Mouse (Mus musculus) testis, adult 2 months (tissue): ENCODE measurements around the gene Slc25a16. TPM values are rescaled to one million over a fixed set of nuclear protein-coding genes. Genes with fewer than 3 reads are reported as not detected.

Experiments
- H3K27ac ChIP-seq: fragments of 200-500 bp; 2 replicates; pipeline ENCODE4 v1.5.1; 2012; ENCODE audit warnings: low read depth, low read length; ENCODE audit not compliant: control insufficient read depth, insufficient read depth
- H3K27me3 ChIP-seq: fragments of 200-500 bp; 2 replicates; pipeline ENCODE4 v1.6.1; 2012; ENCODE audit warnings: mild to moderate bottlenecking, low read length, moderate library complexity; ENCODE audit not compliant: control insufficient read depth, insufficient read depth
- H3K36me3 ChIP-seq: fragments of 200-500 bp; 2 replicates; pipeline ENCODE4 v1.6.1; 2012; ENCODE audit warnings: mild to moderate bottlenecking, low read length; ENCODE audit not compliant: control insufficient read depth, insufficient read depth
- H3K4me1 ChIP-seq: fragments of 200-500 bp; 2 replicates; pipeline ENCODE4 v1.6.1; 2012; ENCODE audit warnings: low read length; ENCODE audit not compliant: control insufficient read depth, insufficient read depth
- H3K4me3 ChIP-seq: fragments of 200-500 bp; 2 replicates; pipeline ENCODE4 v1.5.1; 2012; ENCODE audit warnings: low read depth, mild to moderate bottlenecking, low read length, moderate library complexity, mixed read lengths; ENCODE audit not compliant: control insufficient read depth
- CTCF ChIP-seq: fragments of 200-500 bp; IDR thresholded peaks from 2 replicates; pipeline ENCODE4 v1.5.1; 2012; ENCODE audit warnings: low read depth, mild to moderate bottlenecking, inconsistent platforms, low read length, moderate library complexity; ENCODE audit not compliant: control insufficient read depth, insufficient read depth, insufficient replicate concordance
- POLR2A ChIP-seq: fragments of 200-500 bp; IDR thresholded peaks from 2 replicates; pipeline ENCODE4 v1.6.1; 2012; ENCODE audit warnings: low read depth, mild to moderate bottlenecking, inconsistent platforms, low read length, moderate library complexity; ENCODE audit not compliant: control insufficient read depth
- polyA plus RNA-seq: library from polyadenylated mRNA; depleted of rRNA; stranded (reverse); fragments of >200 nt; gene quantifications from 2 replicates; pipeline ENCODE4 v1.2.3, GENCODE M21; 2012; rRNA removed

Gene Slc25a16
- polyA plus RNA-seq: 4.6 and 4.7 TPM in 2 replicates

GRCm38 (mm10) chr10:62919925-62920765 is at the start of gene Slc25a16:
Gene Slc25a16, plus strand, starts transcription at chr10:62920633.
- peak within 1 kb of the TSS; percentile 87 for H3K27ac ChIP-seq
- no peak for TF ChIP-seq CTCF
- peak; percentile 72 for TF ChIP-seq POLR2A
- peaks cover 9% of the 10 kb centered on the region for H3K4me1 ChIP-seq
- H3K36me3 ChIP-seq: no peaks in the 10 kb centered on the region
- H3K27me3 ChIP-seq: no peaks in the 10 kb centered on the region
- H3K4me3 ChIP-seq: peak within 1 kb of the TSS; percentile 98

GRCm38 (mm10) chr10:62874828-62875227 is 45.6 kb upstream of the Slc25a16 start:
- no peak overlapping the region for H3K4me3 ChIP-seq
- no peak overlapping the region for H3K27ac ChIP-seq
- no peaks in the 10 kb centered on the region for H3K27me3 ChIP-seq
- 0 out of 2 replicates have a peak, but pooled peaks cover 2% of the 10 kb centered on the region for H3K4me1 ChIP-seq
- TF ChIP-seq CTCF: no peak
- TF ChIP-seq POLR2A: no peak
- H3K36me3 ChIP-seq: no peaks in the 10 kb centered on the region

GRCm38 (mm10) chr10:62875565-62875964 is 44.9 kb upstream of the Slc25a16 start:
- H3K27me3 ChIP-seq: no peaks in the 10 kb centered on the region
- no peak overlapping the region for H3K4me3 ChIP-seq
- H3K36me3 ChIP-seq: no peaks in the 10 kb centered on the region
- H3K4me1 ChIP-seq: 0 out of 2 replicates have a peak, but pooled peaks cover 2% of the 10 kb centered on the region
- TF ChIP-seq CTCF: no peak
- TF ChIP-seq POLR2A: no peak
- no peak overlapping the region for H3K27ac ChIP-seq

- no peaks in the 10 kb centered on the region for H3K36me3 ChIP-seq
- TF ChIP-seq POLR2A: no peak
- TF ChIP-seq CTCF: no peak
- 0 out of 2 replicates have a peak, but pooled peaks cover 2% of the 10 kb centered on the region for H3K4me1 ChIP-seq
- no peak overlapping the region for H3K27ac ChIP-seq
- no peak overlapping the region for H3K4me3 ChIP-seq
- no peaks in the 10 kb centered on the region for H3K27me3 ChIP-seq
Measured at GRCm38 (mm10) chr10:62878056-62878455, 42.4 kb upstream of the Slc25a16 start.

GRCm38 (mm10) chr10:62881211-62881610 is 39.2 kb upstream of the Slc25a16 start:
- Histone ChIP-seq H3K36me3 (no peaks in the 10 kb centered on the region), H3K27ac (no peak overlapping the region), H3K4me1 (peaks cover 2% of the 10 kb centered on the region; the same call in 1 of the 2 replicates), H3K4me3 (no peak overlapping the region), H3K27me3 (no peaks in the 10 kb centered on the region)
- TF ChIP-seq CTCF: peak; percentile 39; the same call in 1 of the 2 replicates
- no peak for TF ChIP-seq POLR2A

GRCm38 (mm10) chr10:62883933-62884372 is 36.5 kb upstream of the Slc25a16 start:
- no peak overlapping the region for H3K27ac ChIP-seq
- H3K4me3 ChIP-seq: no peak overlapping the region
- peaks cover 6% of the 10 kb centered on the region for H3K4me1 ChIP-seq
- no peaks in the 10 kb centered on the region for H3K36me3 ChIP-seq
- no peaks in the 10 kb centered on the region; the same call in 1 of the 2 replicates for H3K27me3 ChIP-seq
- TF ChIP-seq CTCF (no peak), POLR2A (no peak)

GRCm38 (mm10) chr10:62884517-62884916 is 35.9 kb upstream of the Slc25a16 start:
- no peak overlapping the region for H3K27ac ChIP-seq
- peaks cover 6% of the 10 kb centered on the region for H3K4me1 ChIP-seq
- no peak overlapping the region for H3K4me3 ChIP-seq
- TF ChIP-seq CTCF (no peak), POLR2A (no peak)
- no peaks in the 10 kb centered on the region; the same call in 1 of the 2 replicates for H3K27me3 ChIP-seq
- H3K36me3 ChIP-seq: no peaks in the 10 kb centered on the region
